Mouse (Mus musculus): Measurements from ENCODE around the gene Trub2.

GRCm38 (mm10) chr2:29787104-29787917 is 991 bp downstream of the Trub2 start, which contains the start of gene Coq4:
- TF ChIP-seq GATA1 (IDR thresholded peaks at IDR 0.05; ENCODE audit: low read length) (no peak), TAL1 (IDR thresholded peaks at IDR 0.05; ENCODE audit: low read length) (no peak)
